In genomic region chr11:103840834-103841233, GRCm38 (mm10) we compare ENCODE assay signal across 10 mouse cellular contexts.
A peak's percentile ranks its signal among the peaks of the same experiment; 100 is the strongest.
DNase-seq lines count a peak whose midpoint lies in the region; ATAC-seq lines count a peak whose summit lies in the region.
"Had no signal": no experiment of that assay in that cellular context is flagged by ENCODE, and none has a peak within 500 bp of the region (broad histone marks: within the 10 kb centered on the region; RNA-seq: fewer than 3 reads in every experiment).

No protein-coding gene starts in this region.

- no peak for ATAC-seq in kidney, embryonic 15.5 days (replicated peaks; ENCODE audit: low FRiP score)
- ATAC-seq in kidney, embryonic 14.5 days (ENCODE audit: low FRiP score, low TSS enrichment): no peak
- peak; percentile 74; the same call in 1 of the 2 replicates for ATAC-seq in hindbrain, embryonic 14.5 days (ENCODE audit: low FRiP score)
- ATAC-seq in midbrain, embryonic 16.5 days: peak; percentile 90
- ATAC-seq in liver, embryonic 12.5 days: no peak

- H3K4me2 ChIP-seq in kidney, embryonic 15.5 days: peak overlapping the region; percentile 21; the same call in 1 of the 2 replicates
- no peak overlapping the region for H3K4me2 ChIP-seq in kidney, embryonic 14.5 days (replicated peaks; ENCODE audit: low read depth, low read length)
- peak overlapping the region; percentile 40 for H3K4me2 ChIP-seq in hindbrain, embryonic 14.5 days (replicated peaks)
- H3K4me2 ChIP-seq in midbrain, embryonic 16.5 days (ENCODE audit: low read length): peak overlapping the region; percentile 38
- no peak overlapping the region for H3K4me2 ChIP-seq in liver, embryonic 12.5 days

- no peak overlapping the region for H3K27ac ChIP-seq in kidney, embryonic 15.5 days
- H3K27ac ChIP-seq in kidney, embryonic 14.5 days (ENCODE audit: low read depth, low read length): no peak overlapping the region
- H3K27ac ChIP-seq in hindbrain, embryonic 14.5 days: peak overlapping the region; percentile 63
- H3K27ac ChIP-seq in midbrain, embryonic 16.5 days (ENCODE audit: low read length): peak overlapping the region; percentile 78
- no peak overlapping the region for H3K27ac ChIP-seq in liver, embryonic 12.5 days
- H3K27ac ChIP-seq: liver, embryonic 14.5 days had no signal

- no peaks in the 10 kb centered on the region for H3K27me3 ChIP-seq in kidney, embryonic 15.5 days
- H3K27me3 ChIP-seq in kidney, embryonic 14.5 days (ENCODE audit: control insufficient read depth, insufficient read depth, low read length): no peaks in the 10 kb centered on the region
- H3K27me3 ChIP-seq in hindbrain, embryonic 14.5 days (ENCODE audit: control insufficient read depth, insufficient read depth, low read length): no peaks in the 10 kb centered on the region
- H3K27me3 ChIP-seq in midbrain, embryonic 16.5 days (ENCODE audit: control insufficient read depth, insufficient read depth, low read depth, low read length): no peaks in the 10 kb centered on the region
- no peaks in the 10 kb centered on the region for H3K27me3 ChIP-seq in liver, embryonic 12.5 days (replicated peaks)

- no peak overlapping the region for H3K4me3 ChIP-seq in kidney, embryonic 15.5 days (replicated peaks)
- H3K4me3 ChIP-seq in kidney, embryonic 14.5 days (ENCODE audit: low read length): no peak overlapping the region
- H3K4me3 ChIP-seq in hindbrain, embryonic 14.5 days (replicated peaks; ENCODE audit: low read length): no peak overlapping the region
- H3K4me3 ChIP-seq in midbrain, embryonic 16.5 days (ENCODE audit: low read depth, low read length): no peak overlapping the region
- no peak overlapping the region for H3K4me3 ChIP-seq in liver, embryonic 12.5 days
- H3K4me3 ChIP-seq: erythroblast, embryonic 14.5 days had no signal

- peaks cover 14% of the 10 kb centered on the region for H3K4me1 ChIP-seq in kidney, embryonic 15.5 days
- H3K4me1 ChIP-seq in kidney, embryonic 14.5 days (ENCODE audit: control insufficient read depth, insufficient read depth, low read length): peaks cover 5% of the 10 kb centered on the region; the same call in 1 of the 2 replicates
- peaks cover 18% of the 10 kb centered on the region for H3K4me1 ChIP-seq in hindbrain, embryonic 14.5 days (replicated peaks; ENCODE audit: control insufficient read depth, insufficient read depth, low read length)
- H3K4me1 ChIP-seq in midbrain, embryonic 16.5 days (ENCODE audit: control insufficient read depth, insufficient read depth, low read length): peaks cover 17% of the 10 kb centered on the region
- peaks cover 7% of the 10 kb centered on the region; the same call in 1 of the 2 replicates for H3K4me1 ChIP-seq in liver, embryonic 12.5 days

- 6% methylated on average over 11 of the region's 11 CpGs for WGBS in kidney, embryonic 15.5 days
- 3% methylated on average over 11 of the region's 11 CpGs for WGBS in kidney, embryonic 14.5 days
- WGBS in hindbrain, embryonic 14.5 days: 3% methylated on average over 11 of the region's 11 CpGs
- WGBS in midbrain, embryonic 16.5 days: 2% methylated on average over 11 of the region's 11 CpGs
- WGBS in liver, embryonic 12.5 days (ENCODE audit: insufficient replicate concordance): 70% methylated on average over 11 of the region's 11 CpGs

- no peaks in the 10 kb centered on the region for H3K36me3 ChIP-seq in kidney, embryonic 15.5 days
- no peaks in the 10 kb centered on the region for H3K36me3 ChIP-seq in kidney, embryonic 14.5 days (ENCODE audit: control insufficient read depth, insufficient read depth, low read length)
- 0 out of 2 replicates have a peak, but pooled peaks cover 8% of the 10 kb centered on the region for H3K36me3 ChIP-seq in hindbrain, embryonic 14.5 days (replicated peaks; ENCODE audit: control insufficient read depth, insufficient read depth)
- no peaks in the 10 kb centered on the region for H3K36me3 ChIP-seq in midbrain, embryonic 16.5 days (ENCODE audit: control insufficient read depth, insufficient read depth, low read length)
- H3K36me3 ChIP-seq in liver, embryonic 12.5 days: peaks cover 11% of the 10 kb centered on the region

- no peak overlapping the region for H3K9ac ChIP-seq in kidney, embryonic 15.5 days
- no peak overlapping the region for H3K9ac ChIP-seq in kidney, embryonic 14.5 days (ENCODE audit: low read depth, low read length)
- H3K9ac ChIP-seq in hindbrain, embryonic 14.5 days: peak overlapping the region; percentile 40
- H3K9ac ChIP-seq in midbrain, embryonic 16.5 days (ENCODE audit: low read depth, low read length): no peak overlapping the region
- no peak overlapping the region for H3K9ac ChIP-seq in liver, embryonic 12.5 days
- H3K9ac ChIP-seq: liver, embryonic 14.5 days had no signal

- DNase-seq in embryo, embryonic 10 days (ENCODE audit: low spot score): peak; percentile 85
- DNase-seq in hindbrain, embryonic 14.5 days (ENCODE audit: low spot score): peak; percentile 64
- DNase-seq in urinary bladder, adult 2 months (ENCODE audit: low spot score): no peak
- DNase-seq in adrenal gland, postnatal 14 days: no peak

- H3K9me3 ChIP-seq in kidney, embryonic 15.5 days (replicated peaks): no peaks in the 10 kb centered on the region
- H3K9me3 ChIP-seq in kidney, embryonic 14.5 days (ENCODE audit: control insufficient read depth, low read length): no peaks in the 10 kb centered on the region
- no peaks in the 10 kb centered on the region for H3K9me3 ChIP-seq in hindbrain, embryonic 14.5 days (ENCODE audit: control insufficient read depth, low read length)
- H3K9me3 ChIP-seq in midbrain, embryonic 16.5 days (replicated peaks; ENCODE audit: control insufficient read depth, low read length, poor library complexity, severe bottlenecking): no peaks in the 10 kb centered on the region
- no peaks in the 10 kb centered on the region for H3K9me3 ChIP-seq in liver, embryonic 12.5 days (replicated peaks)

Comparison
In these comparisons a context has a peak if more than half of its experiments do, and no peak if none do; other contexts are left out.
1. H3K4me2 ChIP-seq: peak in kidney, embryonic 15.5 days (single experiment), hindbrain, embryonic 14.5 days (single experiment) and midbrain, embryonic 16.5 days (single experiment); none in kidney, embryonic 14.5 days (single experiment) and liver, embryonic 12.5 days (single experiment).
2. ATAC-seq: peak in hindbrain, embryonic 14.5 days (single experiment) and midbrain, embryonic 16.5 days (single experiment); none in kidney, embryonic 15.5 days (single experiment), kidney, embryonic 14.5 days (single experiment) and liver, embryonic 12.5 days (single experiment).
3. H3K27ac ChIP-seq: peak in hindbrain, embryonic 14.5 days (single experiment) and midbrain, embryonic 16.5 days (single experiment); none in kidney, embryonic 15.5 days (single experiment), kidney, embryonic 14.5 days (single experiment) and liver, embryonic 12.5 days (single experiment).
4. DNase-seq: peak in embryo, embryonic 10 days (single experiment) and hindbrain, embryonic 14.5 days (single experiment); none in urinary bladder, adult 2 months (single experiment) and adrenal gland, postnatal 14 days (single experiment).